Mouse (Mus musculus): ENCODE results near the gene Cd33. TPM values are rescaled to one million over a fixed set of nuclear protein-coding genes. Genes with fewer than 3 reads are reported as not detected.

The Cd33 gene
- polyA plus RNA-seq, 1 experiment from 2014 or later = 0.38 TPM

Other genes starting within 250 kb of the Cd33 start
- gene Zfp715, start 231.1 kb downstream of the Cd33 start, polyA plus RNA-seq (2014; fragmentation: Nextera tagmentation; extraction: Ambion mirVana) = 18.7 and 29.5 TPM in 2 replicates
- gene Siglecf, start 193.1 kb downstream of the Cd33 start, polyA plus RNA-seq (2014; fragmentation: Nextera tagmentation; extraction: Ambion mirVana) = 0.16 and 0.21 TPM in 2 replicates
- gene Siglecg, start 136.2 kb downstream of the Cd33 start, polyA plus RNA-seq (2014; fragmentation: Nextera tagmentation; extraction: Ambion mirVana) = not detected in 2 replicates
- gene Lim2, start 116.8 kb downstream of the Cd33 start, polyA plus RNA-seq (2014; fragmentation: Nextera tagmentation; extraction: Ambion mirVana) = not detected in 2 replicates
- not detected in 2 replicates for gene Nkg7, start 107.4 kb downstream of the Cd33 start, polyA plus RNA-seq (2014; fragmentation: Nextera tagmentation; extraction: Ambion mirVana)
- not detected in 2 replicates for gene Cldnd2, start 103.6 kb downstream of the Cd33 start, polyA plus RNA-seq (2014; fragmentation: Nextera tagmentation; extraction: Ambion mirVana)
- 101 and 120 TPM in 2 replicates for gene Etfb, start 100.3 kb downstream of the Cd33 start, polyA plus RNA-seq (2014; fragmentation: Nextera tagmentation; extraction: Ambion mirVana)
- not detected in 2 replicates for gene Gm45233, start 100.3 kb downstream of the Cd33 start, polyA plus RNA-seq (2014; fragmentation: Nextera tagmentation; extraction: Ambion mirVana)
- 8.0 and 12.5 TPM in 2 replicates for gene Vsig10l, start 81.3 kb downstream of the Cd33 start, polyA plus RNA-seq (2014; fragmentation: Nextera tagmentation; extraction: Ambion mirVana)
- gene Iglon5, start 54.4 kb downstream of the Cd33 start, polyA plus RNA-seq (2014; fragmentation: Nextera tagmentation; extraction: Ambion mirVana) = 8.8 and 12.1 TPM in 2 replicates
- gene 4931406B18Rik, start 38.5 kb downstream of the Cd33 start, polyA plus RNA-seq (2014; fragmentation: Nextera tagmentation; extraction: Ambion mirVana) = not detected in 2 replicates
- 7.0 and 10.3 TPM in 2 replicates for gene Zfp658, start 17.8 kb upstream of the Cd33 start, polyA plus RNA-seq (2014; fragmentation: Nextera tagmentation; extraction: Ambion mirVana)
- gene Zfp719, start 35.2 kb upstream of the Cd33 start, polyA plus RNA-seq (2014; fragmentation: Nextera tagmentation; extraction: Ambion mirVana) = 14.5 and 19.4 TPM in 2 replicates
- gene Zfp819, start 62.7 kb upstream of the Cd33 start, polyA plus RNA-seq (2014; fragmentation: Nextera tagmentation; extraction: Ambion mirVana) = 0.27 and 0.54 TPM in 2 replicates
- 0.15 TPM in 1 of 2 replicates, not detected in the other for gene Ceacam18, start 90.3 kb upstream of the Cd33 start, polyA plus RNA-seq (2014; fragmentation: Nextera tagmentation; extraction: Ambion mirVana)
- gene Siglece, start 115.7 kb upstream of the Cd33 start, polyA plus RNA-seq (2014; fragmentation: Nextera tagmentation; extraction: Ambion mirVana) = 0.21 TPM in 1 of 2 replicates, not detected in the other
- gene Ctu1, start 127.6 kb upstream of the Cd33 start, polyA plus RNA-seq (2014; fragmentation: Nextera tagmentation; extraction: Ambion mirVana) = 16.6 and 23.4 TPM in 2 replicates
- gene Klk14, start 146.0 kb upstream of the Cd33 start, polyA plus RNA-seq (2014; fragmentation: Nextera tagmentation; extraction: Ambion mirVana) = not detected in 2 replicates
- not detected in 2 replicates for gene Klk13, start 168.1 kb upstream of the Cd33 start, polyA plus RNA-seq (2014; fragmentation: Nextera tagmentation; extraction: Ambion mirVana)
- gene Klk12, start 224.5 kb upstream of the Cd33 start, polyA plus RNA-seq (2014; fragmentation: Nextera tagmentation; extraction: Ambion mirVana) = not detected in 2 replicates
- not detected in 2 replicates for gene Klk11, start 230.2 kb upstream of the Cd33 start, polyA plus RNA-seq (2014; fragmentation: Nextera tagmentation; extraction: Ambion mirVana)
- gene Klk10, start 236.6 kb upstream of the Cd33 start, polyA plus RNA-seq (2014; fragmentation: Nextera tagmentation; extraction: Ambion mirVana) = not detected in 2 replicates
- not detected in 2 replicates for gene Klk9, start 247.5 kb upstream of the Cd33 start, polyA plus RNA-seq (2014; fragmentation: Nextera tagmentation; extraction: Ambion mirVana)

Data from midbrain, embryonic 14.5 days (tissue).